Mouse (Mus musculus): ENCODE data around the gene Irak3. TPM values are rescaled to one million over a fixed set of nuclear protein-coding genes. Genes with fewer than 3 reads are reported as not detected.

Gene Irak3
- total RNA-seq, 1 experiment = 19.8 TPM

DNA sequence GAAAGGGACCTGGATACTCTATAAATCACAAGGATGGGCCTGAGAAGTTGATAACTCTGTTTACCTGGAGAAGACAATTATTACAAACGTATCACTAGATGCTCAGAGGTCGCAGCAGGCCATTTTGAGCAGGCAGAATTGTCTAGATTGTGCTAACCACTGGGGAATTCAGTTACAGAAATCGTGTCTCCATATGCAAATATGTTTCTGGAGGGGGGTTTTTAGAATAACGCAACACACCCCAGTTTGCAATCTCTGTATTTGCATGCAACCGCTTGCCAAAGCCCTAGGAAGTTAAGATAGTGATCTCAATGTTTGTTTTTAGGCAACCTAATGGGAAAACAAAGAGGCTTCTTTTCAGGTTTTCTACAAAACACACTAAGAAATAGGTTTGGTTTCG is 10.8 kb downstream of the Irak3 start:
- TF ChIP-seq HCFC1 (IDR thresholded peaks at IDR 0.05; ENCODE audit: borderline replicate concordance, insufficient read depth, low read length) (no peak), ZC3H11A (IDR thresholded peaks at IDR 0.05; ENCODE audit: borderline replicate concordance, low read depth, low read length) (no peak), ZNF384 (IDR thresholded peaks at IDR 0.05; ENCODE audit: low read depth, low read length) (no peak), MAFK (IDR thresholded peaks at IDR 0.05; ENCODE audit: insufficient read depth, low read depth, low read length) (no peak), CHD2 (IDR thresholded peaks at IDR 0.05; ENCODE audit: low read depth, low read length) (no peak)
- no peak overlapping the region for H3K27ac ChIP-seq (ENCODE audit: insufficient read depth, low read depth, low read length, poor library complexity, severe bottlenecking)
- DNase-seq (ENCODE audit: low read depth, low spot score) = no peak
- no peak overlapping the region for H3K4me3 ChIP-seq (ENCODE audit: insufficient read depth in 1 of 2, low read depth in 1 of 2, low read length in 2 of 2, poor library complexity in 1 of 2, severe bottlenecking in 1 of 2)
- in situ Hi-C loops (cut with MboI; ENCODE audit: low sequenced_read_pairs in 2 of 2, unreplicated experiment in 2 of 2) = no loop called here
- H3K36me3 ChIP-seq (ENCODE audit: control insufficient read depth, insufficient read depth, low read length, poor library complexity, severe bottlenecking) = no peaks in the 10 kb centered on the region
- no peaks in the 10 kb centered on the region for H3K4me1 ChIP-seq (ENCODE audit: control insufficient read depth in 2 of 2, insufficient read depth in 2 of 2, low read length in 2 of 2, poor library complexity in 1 of 2)
- no peak overlapping the region for H3K9ac ChIP-seq (ENCODE audit: insufficient read depth, low read depth, low read length, poor library complexity, severe bottlenecking)
- no peaks in the 10 kb centered on the region for H3K9me3 ChIP-seq (ENCODE audit: control insufficient read depth, insufficient read depth, low read depth, low read length)

DNA sequence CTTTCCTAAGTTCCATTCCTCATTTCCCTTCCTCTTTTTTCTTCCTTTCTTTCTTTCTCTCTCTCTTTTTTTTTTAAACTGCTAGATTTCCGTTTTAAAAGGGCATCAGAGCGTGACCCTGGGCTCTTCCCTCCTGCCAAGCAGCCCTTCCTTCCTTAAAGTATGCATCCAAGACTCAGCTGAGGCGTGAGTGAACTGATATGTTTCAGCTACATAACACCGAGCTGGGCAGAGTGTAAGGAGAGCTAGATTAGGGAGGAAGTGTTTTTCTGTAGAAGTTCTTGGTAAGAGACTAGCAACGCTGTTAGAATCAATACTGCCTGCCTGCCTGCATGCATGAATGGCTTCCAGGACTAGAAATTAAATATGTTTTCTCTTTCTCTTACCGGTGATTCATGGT is 12.1 kb downstream of the Irak3 start:
- H3K9ac ChIP-seq (ENCODE audit: insufficient read depth, low read depth, low read length, poor library complexity, severe bottlenecking) = no peak overlapping the region
- no peak for TF ChIP-seq MAFK (IDR thresholded peaks at IDR 0.05; ENCODE audit: insufficient read depth, low read depth, low read length)
- no peak for TF ChIP-seq ZNF384 (IDR thresholded peaks at IDR 0.05; ENCODE audit: low read depth, low read length)
- TF ChIP-seq CHD2 (IDR thresholded peaks at IDR 0.05; ENCODE audit: low read depth, low read length) = no peak
- TF ChIP-seq HCFC1 (IDR thresholded peaks at IDR 0.05; ENCODE audit: borderline replicate concordance, insufficient read depth, low read length) = no peak
- no peak for TF ChIP-seq ZC3H11A (IDR thresholded peaks at IDR 0.05; ENCODE audit: borderline replicate concordance, low read depth, low read length)

GRCm38 (mm10) chr10:120189276-120189675 is 12.7 kb downstream of the Irak3 start:
- DNase-seq (ENCODE audit: low read depth, low spot score) = no peak
- H3K27ac ChIP-seq (ENCODE audit: insufficient read depth, low read depth, low read length, poor library complexity, severe bottlenecking) = no peak overlapping the region
- in situ Hi-C loops (cut with MboI; ENCODE audit: low sequenced_read_pairs in 2 of 2, unreplicated experiment in 2 of 2) = no loop called here
- no peaks in the 10 kb centered on the region for H3K36me3 ChIP-seq (ENCODE audit: control insufficient read depth, insufficient read depth, low read length, poor library complexity, severe bottlenecking)
- no peak overlapping the region for H3K4me3 ChIP-seq (ENCODE audit: insufficient read depth in 1 of 2, low read depth in 1 of 2, low read length in 2 of 2, poor library complexity in 1 of 2, severe bottlenecking in 1 of 2)
- no peaks in the 10 kb centered on the region for H3K9me3 ChIP-seq (ENCODE audit: control insufficient read depth, insufficient read depth, low read depth, low read length)
- no peaks in the 10 kb centered on the region for H3K4me1 ChIP-seq (ENCODE audit: control insufficient read depth in 2 of 2, insufficient read depth in 2 of 2, low read length in 2 of 2, poor library complexity in 1 of 2)
- no peak overlapping the region for H3K9ac ChIP-seq (ENCODE audit: insufficient read depth, low read depth, low read length, poor library complexity, severe bottlenecking)
- TF ChIP-seq ZNF384 (IDR thresholded peaks at IDR 0.05; ENCODE audit: low read depth, low read length) (no peak), ZC3H11A (IDR thresholded peaks at IDR 0.05; ENCODE audit: borderline replicate concordance, low read depth, low read length) (no peak), MAFK (IDR thresholded peaks at IDR 0.05; ENCODE audit: insufficient read depth, low read depth, low read length) (no peak), HCFC1 (IDR thresholded peaks at IDR 0.05; ENCODE audit: borderline replicate concordance, insufficient read depth, low read length) (no peak), CHD2 (IDR thresholded peaks at IDR 0.05; ENCODE audit: low read depth, low read length) (no peak)

More for the DNA sequence above, 12.1 kb downstream of the Irak3 start:
- H3K4me3 ChIP-seq (ENCODE audit: insufficient read depth in 1 of 2, low read depth in 1 of 2, low read length in 2 of 2, poor library complexity in 1 of 2, severe bottlenecking in 1 of 2) = no peak overlapping the region
- no peak for DNase-seq (ENCODE audit: low read depth, low spot score)
- H3K9me3 ChIP-seq (ENCODE audit: control insufficient read depth, insufficient read depth, low read depth, low read length) = no peaks in the 10 kb centered on the region
- H3K36me3 ChIP-seq (ENCODE audit: control insufficient read depth, insufficient read depth, low read length, poor library complexity, severe bottlenecking) = no peaks in the 10 kb centered on the region
- in situ Hi-C loops (cut with MboI; ENCODE audit: low sequenced_read_pairs in 2 of 2, unreplicated experiment in 2 of 2) = no loop called here
- no peak overlapping the region for H3K27ac ChIP-seq (ENCODE audit: insufficient read depth, low read depth, low read length, poor library complexity, severe bottlenecking)
- no peaks in the 10 kb centered on the region for H3K4me1 ChIP-seq (ENCODE audit: control insufficient read depth in 2 of 2, insufficient read depth in 2 of 2, low read length in 2 of 2, poor library complexity in 1 of 2)

GRCm38 (mm10) chr10:120188513-120188912 is 13.4 kb downstream of the Irak3 start:
- DNase-seq (ENCODE audit: low read depth, low spot score) = no peak
- Histone ChIP-seq H3K9ac (ENCODE audit: insufficient read depth, low read depth, low read length, poor library complexity, severe bottlenecking) (no peak overlapping the region), H3K27ac (ENCODE audit: insufficient read depth, low read depth, low read length, poor library complexity, severe bottlenecking) (no peak overlapping the region), H3K4me1 (ENCODE audit: control insufficient read depth in 2 of 2, insufficient read depth in 2 of 2, low read length in 2 of 2, poor library complexity in 1 of 2) (no peaks in the 10 kb centered on the region), H3K36me3 (ENCODE audit: control insufficient read depth, insufficient read depth, low read length, poor library complexity, severe bottlenecking) (no peaks in the 10 kb centered on the region), H3K9me3 (ENCODE audit: control insufficient read depth, insufficient read depth, low read depth, low read length) (no peaks in the 10 kb centered on the region), H3K4me3 (ENCODE audit: insufficient read depth in 1 of 2, low read depth in 1 of 2, low read length in 2 of 2, poor library complexity in 1 of 2, severe bottlenecking in 1 of 2) (no peak overlapping the region)
- in situ Hi-C loops (cut with MboI; ENCODE audit: low sequenced_read_pairs in 2 of 2, unreplicated experiment in 2 of 2) = no loop called here
- TF ChIP-seq HCFC1 (IDR thresholded peaks at IDR 0.05; ENCODE audit: borderline replicate concordance, insufficient read depth, low read length) = no peak

DNA sequence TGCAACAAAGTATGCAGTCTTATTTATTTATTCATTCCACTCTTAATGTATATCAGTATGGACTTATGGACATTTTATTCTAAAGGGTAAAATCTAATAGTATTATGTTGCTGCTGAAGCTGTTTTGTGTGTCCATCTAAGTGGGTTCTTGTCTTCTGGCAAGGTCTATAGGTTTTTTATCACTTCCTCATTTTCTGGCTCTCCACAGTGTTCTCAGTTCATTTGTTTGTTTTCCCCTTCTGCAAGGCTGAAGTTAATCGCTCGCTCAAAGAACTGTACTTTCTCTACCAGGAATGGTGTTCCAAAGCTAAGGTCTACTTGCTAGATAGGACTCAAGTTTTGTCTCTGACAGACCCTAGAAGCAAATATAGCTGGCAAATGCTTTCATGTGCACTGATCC is 18.6 kb downstream of the Irak3 start:
- Histone ChIP-seq H3K9me3 (ENCODE audit: control insufficient read depth, insufficient read depth, low read depth, low read length) (no peaks in the 10 kb centered on the region), H3K4me1 (ENCODE audit: control insufficient read depth in 2 of 2, insufficient read depth in 2 of 2, low read length in 2 of 2, poor library complexity in 1 of 2) (no peaks in the 10 kb centered on the region), H3K4me3 (ENCODE audit: insufficient read depth in 1 of 2, low read depth in 1 of 2, low read length in 2 of 2, poor library complexity in 1 of 2, severe bottlenecking in 1 of 2) (no peak overlapping the region), H3K36me3 (ENCODE audit: control insufficient read depth, insufficient read depth, low read length, poor library complexity, severe bottlenecking) (no peaks in the 10 kb centered on the region), H3K9ac (ENCODE audit: insufficient read depth, low read depth, low read length, poor library complexity, severe bottlenecking) (no peak overlapping the region), H3K27ac (ENCODE audit: insufficient read depth, low read depth, low read length, poor library complexity, severe bottlenecking) (no peak overlapping the region)
- TF ChIP-seq ZC3H11A (IDR thresholded peaks at IDR 0.05; ENCODE audit: borderline replicate concordance, low read depth, low read length) (no peak), MAFK (IDR thresholded peaks at IDR 0.05; ENCODE audit: insufficient read depth, low read depth, low read length) (no peak), ZNF384 (IDR thresholded peaks at IDR 0.05; ENCODE audit: low read depth, low read length) (no peak), HCFC1 (IDR thresholded peaks at IDR 0.05; ENCODE audit: borderline replicate concordance, insufficient read depth, low read length) (no peak), CHD2 (IDR thresholded peaks at IDR 0.05; ENCODE audit: low read depth, low read length) (no peak)
- in situ Hi-C loops (cut with MboI; ENCODE audit: low sequenced_read_pairs in 2 of 2, unreplicated experiment in 2 of 2) = no loop called here
- no peak for DNase-seq (ENCODE audit: low read depth, low spot score)
